Mouse (Mus musculus) cortical plate, adult 2 months (tissue): Measurements from ENCODE around the gene Mgll.

Experiments
- CTCF ChIP-seq: fragments of 200-500 bp; IDR thresholded peaks from 2 replicates; pipeline ENCODE4 v1.5.1; 2011; ENCODE audit warnings: mild to moderate bottlenecking, control low read depth, low read length; ENCODE audit not compliant: insufficient read depth; ENCODE audit errors: extremely low read depth
- POLR2A ChIP-seq: fragments of 200-500 bp; IDR thresholded peaks from 2 replicates; pipeline ENCODE4 v1.6.1; 2011; ENCODE audit warnings: mild to moderate bottlenecking, low read length, control low read depth; ENCODE audit not compliant: insufficient read depth; ENCODE audit errors: extremely low read depth

DNA sequence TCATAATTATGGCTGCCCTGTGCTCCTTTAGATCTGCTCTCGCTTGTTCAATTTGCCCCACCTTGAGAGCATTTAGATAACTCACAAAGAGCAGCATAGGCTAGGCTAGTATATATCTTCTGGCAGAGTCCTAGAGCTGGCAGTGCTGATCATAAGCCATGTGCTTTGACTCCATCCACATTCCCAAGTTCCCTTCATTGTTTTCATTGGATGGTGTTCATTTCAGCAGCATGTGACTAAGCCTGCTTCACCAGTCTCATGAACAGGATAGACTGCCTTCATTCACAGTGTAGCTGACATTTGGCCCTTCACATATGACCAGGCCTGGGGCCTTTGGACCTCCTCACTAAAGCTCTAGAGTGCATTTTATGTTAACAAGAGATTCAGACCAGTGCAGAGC, 21.3 kb upstream of the Mgll start:
- TF ChIP-seq CTCF (no peak), POLR2A (no peak)
